21 mouse cellular contexts compared by ENCODE assay signal in genomic region chr1:97625427-97625826, GRCm38 (mm10).
"Had no signal": no experiment of that assay in that cellular context is flagged by ENCODE, and none has a peak within 500 bp of the region (broad histone marks: within the 10 kb centered on the region; RNA-seq: fewer than 3 reads in every experiment).

No protein-coding gene starts in this region.

- H3K9me3 ChIP-seq: limb, embryonic 12.5 days; limb, embryonic 15.5 days; megakaryocyte, embryonic 14.5 days; midbrain, embryonic 12.5 days; midbrain, embryonic 15.5 days; neural tube, embryonic 13.5 days; stomach, embryonic 15.5 days had no signal

- H3K9ac ChIP-seq: limb, embryonic 12.5 days; limb, embryonic 15.5 days; liver, embryonic 14.5 days; liver, postnatal 0 days; lung, embryonic 14.5 days; midbrain, embryonic 12.5 days; midbrain, embryonic 15.5 days; neural tube, embryonic 13.5 days; stomach, embryonic 15.5 days had no signal

- H3K4me1 ChIP-seq: limb, embryonic 12.5 days; limb, embryonic 15.5 days; stomach, embryonic 15.5 days had no signal

- ATAC-seq: liver, postnatal 0 days; midbrain, embryonic 15.5 days had no signal

- H3K27me3 ChIP-seq: limb, embryonic 12.5 days; limb, embryonic 15.5 days; megakaryocyte, embryonic 14.5 days; midbrain, embryonic 12.5 days; midbrain, embryonic 15.5 days; neural tube, embryonic 13.5 days; stomach, embryonic 15.5 days had no signal

- H3K4me3 ChIP-seq: layer of hippocampus, adult 2 months; limb, embryonic 12.5 days; limb, embryonic 15.5 days; megakaryocyte, embryonic 14.5 days; midbrain, embryonic 12.5 days; midbrain, embryonic 15.5 days; neural tube, embryonic 13.5 days; stomach, embryonic 15.5 days had no signal

- H3K36me3 ChIP-seq: limb, embryonic 12.5 days; limb, embryonic 15.5 days; midbrain, embryonic 12.5 days; midbrain, embryonic 15.5 days; neural tube, embryonic 13.5 days; stomach, embryonic 15.5 days had no signal

- DNase-seq: kidney, adult 18-20 months; kidney, adult 9 months; kidney, postnatal 25 days; layer of hippocampus, adult 9-11 months; left cerebral cortex, postnatal 4 days; liver, postnatal 0 days; lung, embryonic 14.5 days; lung, postnatal 10 days; lung, postnatal 36 days; thymus, postnatal 25 days had no signal

- H3K4me2 ChIP-seq: limb, embryonic 12.5 days; limb, embryonic 15.5 days; liver, embryonic 11.5 days; lung, embryonic 14.5 days; midbrain, embryonic 12.5 days; midbrain, embryonic 15.5 days; neural tube, embryonic 13.5 days; stomach, embryonic 15.5 days had no signal

- H3K27ac ChIP-seq: kidney, postnatal 0 days; layer of hippocampus, adult 2 months; limb, embryonic 12.5 days; limb, embryonic 15.5 days; liver, embryonic 14.5 days; midbrain, embryonic 12.5 days; midbrain, embryonic 15.5 days; neural tube, embryonic 13.5 days; stomach, embryonic 15.5 days had no signal
